Mouse (Mus musculus) regulatory T cell (primary cell): Measurements from ENCODE around the gene Olfr485.
"Not testable (repeated sequence)": the region's sequence is repeated elsewhere in the genome, so short reads cannot be mapped to it uniquely, and the experiment has no call there.

Experiments
- in situ Hi-C: fragments of 300-600 bp; cut with MboI, MseI; formaldehyde crosslinking; loops from one replicate; pipeline ENCODE4 v1.15.1; 2025; ENCODE audit warnings: high pct_unique_total_duplicates

The Olfr485 gene

GRCm38 (mm10) chr7:108159771-108160170 is at the start of gene Olfr485:
Olfr485 (minus strand) TSS chr7:108159871.
- in situ Hi-C loops, result no loop called here

GRCm38 (mm10) chr7:108196938-108197337 is 37.3 kb upstream of the Olfr485 start:
- in situ Hi-C loops, result no loop called here

GRCm38 (mm10) chr7:108196337-108196736 is 36.7 kb upstream of the Olfr485 start:
- in situ Hi-C loops, result not testable (repeated sequence)

- in situ Hi-C loops, result not testable (repeated sequence)
Observed at GRCm38 (mm10) chr7:108192714-108193113, 33.0 kb upstream of the Olfr485 start.

- in situ Hi-C loops, result not testable (repeated sequence)
Observed at GRCm38 (mm10) chr7:108191196-108191595, 31.5 kb upstream of the Olfr485 start.

- in situ Hi-C loops, result not testable (repeated sequence)
Observed at GRCm38 (mm10) chr7:108185237-108185636, 25.6 kb upstream of the Olfr485 start.

- in situ Hi-C loops, result not testable (repeated sequence)
Observed at GRCm38 (mm10) chr7:108184401-108184800, 24.7 kb upstream of the Olfr485 start.

- in situ Hi-C loops, result not testable (repeated sequence)
Observed at GRCm38 (mm10) chr7:108172642-108173041, 13.0 kb upstream of the Olfr485 start, which contains the start of gene Olfr486. Olfr486 (minus strand) TSS chr7:108172742.

GRCm38 (mm10) chr7:108127349-108127748 is 32.3 kb downstream of the Olfr485 start, which contains the start of gene Olfr484:
Olfr484 (minus strand) TSS chr7:108127449.
- in situ Hi-C loops, result no loop called here

GRCm38 (mm10) chr7:108121416-108121815 is 38.3 kb downstream of the Olfr485 start:
- in situ Hi-C loops, result no loop called here

- in situ Hi-C loops, result no loop called here
Observed at GRCm38 (mm10) chr7:108120681-108121080, 39.0 kb downstream of the Olfr485 start.
